Mouse (Mus musculus) embryonic facial prominence, embryonic 14.5 days (tissue): ENCODE measurements around the gene Bub1b. TPM values are rescaled to one million over a fixed set of nuclear protein-coding genes. Genes with fewer than 3 reads are reported as not detected.
"Not testable (repeated sequence)": the region's sequence is repeated elsewhere in the genome, so short reads cannot be mapped to it uniquely, and the experiment has no call there.

Experiments
- ATAC-seq: fragments of 200-750 bp; cut with Nextera tagmentation; 2 replicates; pipeline ENCODE4 v1.8.0; 2017; ENCODE audit warnings: low read depth, moderate number of reproducible peaks, moderate TSS enrichment
- DNase-seq: peaks from one replicate; pipeline ENCODE4 v3.0.0-alpha.2; 2015; ENCODE audit warnings: low spot score
- H3K27ac ChIP-seq: fragments of 300-500 bp; sonication (generic); replicated peaks from 2 replicates; pipeline ENCODE4 v1.5.1; 2014; ENCODE audit warnings: low read depth, mild to moderate bottlenecking, low read length, moderate library complexity
- H3K27me3 ChIP-seq: fragments of 300-500 bp; sonication (generic); replicated peaks from 2 replicates; pipeline ENCODE4 v1.6.1; 2014; ENCODE audit warnings: low read length; ENCODE audit not compliant: control insufficient read depth, insufficient read depth
- H3K36me3 ChIP-seq: fragments of 300-500 bp; sonication (generic); 2 replicates; pipeline ENCODE4 v1.6.1; 2014; ENCODE audit warnings: low read length, mixed read lengths; ENCODE audit not compliant: control insufficient read depth, insufficient read depth
- H3K4me1 ChIP-seq: fragments of 300-500 bp; sonication (generic); 2 replicates; pipeline ENCODE4 v1.6.1; 2014; ENCODE audit warnings: antibody characterized with exemption, low read length; ENCODE audit not compliant: control insufficient read depth, insufficient read depth
- H3K4me2 ChIP-seq: fragments of 300-500 bp; sonication (generic); 2 replicates; pipeline ENCODE4 v1.6.1; 2014; ENCODE audit warnings: low read depth, mild to moderate bottlenecking, low read length, moderate library complexity, mixed read lengths
- H3K4me3 ChIP-seq: fragments of 300-500 bp; sonication (generic); 2 replicates; pipeline ENCODE4 v1.5.1; 2014; ENCODE audit warnings: low read depth, mild to moderate bottlenecking, low read length
- H3K9ac ChIP-seq: fragments of 300-500 bp; sonication (generic); 2 replicates; pipeline ENCODE4 v1.6.1; 2014; ENCODE audit warnings: low read depth, mild to moderate bottlenecking, low read length, moderate library complexity, mixed read lengths
- H3K9me3 ChIP-seq: fragments of 300-500 bp; sonication (generic); 2 replicates; pipeline ENCODE4 v1.6.1; 2016; ENCODE audit warnings: low read length; ENCODE audit not compliant: control insufficient read depth
- WGBS: fragments of 180-500 bp; shearing (Covaris S2); extraction: QIAGEN DNeasy Blood & Tissue Kit; methylation state at CpG from one replicate; pipeline ENCODE4 v1.1.7; 2014; 5-methylcytosine and 5-hydroxymethylcytosine counted together
- polyA plus RNA-seq: library from polyadenylated mRNA; unstranded; fragments of >200 nt; fragmentation: Nextera tagmentation; extraction: Ambion mirVana; gene quantifications from 2 replicates; pipeline ENCODE4 v1.2.1, GENCODE M21; 2014

Gene Bub1b
- polyA plus RNA-seq, result 53.4 and 65.0 TPM in 2 replicates

- ATAC-seq (peak; percentile 98), DNase-seq (peak; percentile 98)
- Histone ChIP-seq H3K36me3 (peaks cover 1% of the 10 kb centered on the region; the same call in 1 of the 2 replicates), H3K4me1 (no peaks in the 10 kb centered on the region; the same call in 1 of the 2 replicates), H3K27me3 (no peaks in the 10 kb centered on the region), H3K9ac (peak within 1 kb of the TSS; percentile 63), H3K9me3 (no peaks in the 10 kb centered on the region), H3K27ac (no peak within 1 kb of the TSS), H3K4me3 (peak within 1 kb of the TSS; percentile 49), H3K4me2 (peak within 1 kb of the TSS; percentile 65)
- WGBS, result 5% methylated on average over 41 of the region's 41 CpGs
Measured at GRCm38 (mm10) chr2:118597673-118598568, at the start of gene Bub1b. Gene Bub1b, plus strand, starts transcription at chr2:118598211.

GRCm38 (mm10) chr2:118548421-118549221 lies 49.4 kb upstream of the Bub1b start:
- ATAC-seq, result no peak

DNA sequence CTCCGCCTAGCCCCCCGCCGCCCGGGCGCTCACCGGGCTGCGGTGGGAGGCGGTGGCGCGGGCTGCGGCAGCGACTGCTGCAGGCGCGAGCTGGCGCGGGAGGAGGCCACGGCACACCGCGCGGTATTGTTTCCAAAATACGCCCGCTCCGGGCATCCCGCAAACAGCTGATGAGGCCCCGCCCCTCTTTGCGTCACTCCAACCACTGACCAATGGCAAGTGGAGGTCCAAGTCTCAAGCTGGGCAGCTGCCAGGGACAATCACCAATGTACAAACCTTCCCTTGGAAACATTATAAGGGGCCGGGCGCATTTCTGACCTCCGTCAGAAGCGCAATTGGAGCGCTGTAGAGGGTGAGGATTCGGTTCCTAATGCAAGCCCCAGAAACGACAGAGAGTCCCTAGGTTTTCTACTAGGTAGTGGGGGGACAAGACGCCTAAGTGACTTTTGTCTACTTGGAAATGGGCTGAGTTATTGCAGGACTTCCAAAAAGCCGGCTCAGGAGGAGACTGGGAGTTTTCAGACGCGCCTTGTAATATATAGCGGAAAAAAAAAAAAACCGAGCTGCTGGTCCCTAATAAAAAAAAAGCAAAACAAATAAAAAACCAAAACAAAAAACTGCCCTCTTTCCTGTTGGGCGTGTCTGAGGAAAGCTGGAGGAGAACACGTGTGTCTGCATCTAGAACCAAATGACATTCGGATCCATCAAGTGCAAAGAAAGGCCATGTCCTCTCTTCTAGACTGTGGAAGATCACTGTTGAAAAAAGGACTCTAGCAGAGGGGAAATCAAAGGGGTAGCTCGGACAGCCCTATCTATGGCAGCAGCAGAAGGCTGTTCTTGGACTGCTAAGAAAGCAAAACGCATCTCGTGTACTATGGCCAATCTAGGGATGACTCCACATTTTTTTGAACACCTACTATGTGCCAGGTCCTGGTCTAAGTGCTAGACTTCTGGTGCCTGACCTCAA lies 48.2 kb upstream of the Bub1b start, which contains the start of gene Bmf:
Gene Bmf, minus strand, starts transcription at position 181 of the 967 bp plus-strand sequence.
- Histone ChIP-seq H3K4me1 (peaks cover 42% of the 10 kb centered on the region), H3K27ac (peak within 1 kb of the TSS; percentile 84), H3K9ac (peak within 1 kb of the TSS; percentile 79), H3K27me3 (no peaks in the 10 kb centered on the region), H3K36me3 (no peaks in the 10 kb centered on the region), H3K9me3 (no peaks in the 10 kb centered on the region), H3K4me3 (peak within 1 kb of the TSS; percentile 71), H3K4me2 (peak within 1 kb of the TSS; percentile 93)
- ATAC-seq, result peak; percentile 91
- peak; percentile 100 for DNase-seq
- WGBS, result under 1% methylated on average over 35 of the region's 45 CpGs

More at GRCm38 (mm10) chr2:118548421-118549221, 49.4 kb upstream of the Bub1b start:
- Histone ChIP-seq H3K4me1 (peaks cover 52% of the 10 kb centered on the region), H3K9ac (peak overlapping the region; percentile 79), H3K36me3 (no peaks in the 10 kb centered on the region), H3K9me3 (no peaks in the 10 kb centered on the region), H3K27me3 (no peaks in the 10 kb centered on the region), H3K4me3 (peak overlapping the region; percentile 71), H3K4me2 (peak overlapping the region; percentile 93), H3K27ac (peak overlapping the region; percentile 84; the same call in 1 of the 2 replicates)
- peak; percentile 38 for DNase-seq
- under 1% methylated on average over 18 of the region's 18 CpGs for WGBS

- H3K9me3 ChIP-seq, result no peaks in the 10 kb centered on the region
- no peak overlapping the region for H3K9ac ChIP-seq
- H3K4me3 ChIP-seq, result no peak overlapping the region
- H3K36me3 ChIP-seq, result no peaks in the 10 kb centered on the region
- ATAC-seq (no peak), DNase-seq (no peak)
- H3K4me1 ChIP-seq, result peaks cover 25% of the 10 kb centered on the region
- H3K27ac ChIP-seq, result no peak overlapping the region
- H3K27me3 ChIP-seq, result no peaks in the 10 kb centered on the region
- H3K4me2 ChIP-seq, result no peak overlapping the region
- WGBS, result 60% methylated on average over 2 of the region's 2 CpGs
Measured at GRCm38 (mm10) chr2:118551606-118552005, 46.4 kb upstream of the Bub1b start.

DNA sequence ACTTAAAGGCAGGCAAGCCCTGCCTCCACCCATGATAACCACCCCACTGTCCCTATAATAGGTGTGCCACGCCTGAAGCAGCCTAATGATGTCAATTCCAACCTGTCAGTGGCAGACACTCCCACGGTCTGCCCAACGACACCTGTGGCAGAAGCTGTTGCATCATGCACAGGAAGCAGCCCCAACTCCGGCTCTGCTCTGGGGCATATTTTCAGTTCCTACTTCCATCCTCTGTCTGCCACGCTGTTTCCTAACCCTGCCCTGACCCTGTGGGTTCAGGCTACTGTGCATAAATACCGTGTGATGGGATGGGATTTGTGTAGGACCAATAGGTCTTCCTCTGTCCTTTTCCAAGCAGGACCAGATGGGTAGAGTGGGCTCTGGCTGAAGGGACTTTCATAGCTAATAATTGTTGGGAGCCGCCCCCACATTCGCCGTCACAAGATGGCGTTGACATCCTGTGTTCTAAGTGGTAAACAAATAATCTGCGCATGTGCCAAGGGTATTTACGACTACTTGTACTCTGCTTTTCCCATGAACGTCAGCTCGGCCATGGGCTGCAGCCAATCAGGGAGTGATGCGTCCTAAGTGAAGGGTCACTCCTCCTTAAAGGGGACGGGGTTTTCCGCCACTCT lies 43.5 kb upstream of the Bub1b start:
- H3K36me3 ChIP-seq, H3K9me3 ChIP-seq, H3K27me3 ChIP-seq, H3K4me1 ChIP-seq, H3K9ac ChIP-seq: not testable (repeated sequence)
- WGBS, result 65% methylated on average over 14 of the region's 17 CpGs
- DNase-seq (peak; percentile 13), ATAC-seq (peak; percentile 45)
- Histone ChIP-seq H3K4me3 (peak overlapping the region; percentile 32), H3K4me2 (peak overlapping the region; percentile 50), H3K27ac (peak overlapping the region; percentile 63)

DNA sequence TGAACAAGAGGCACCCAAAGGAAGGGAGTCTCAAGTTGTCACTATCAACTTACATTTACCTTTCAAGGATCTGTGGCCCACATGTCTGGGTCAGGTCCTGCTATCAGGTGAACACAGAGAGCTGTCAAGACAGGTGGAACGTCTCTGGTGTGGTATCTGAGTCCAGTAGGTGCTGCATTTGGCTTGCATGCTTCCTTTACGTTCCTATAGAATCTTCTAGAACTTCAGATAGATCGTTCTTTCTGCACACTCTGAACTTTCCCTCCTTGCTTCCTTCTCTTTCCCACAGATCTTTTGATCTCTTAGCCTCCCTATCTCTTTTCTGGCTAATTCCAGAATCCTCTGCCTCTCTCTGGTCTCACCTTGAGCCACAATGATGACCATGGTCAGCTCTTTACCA lies 39.6 kb upstream of the Bub1b start:
- H3K4me1 ChIP-seq, result no peaks in the 10 kb centered on the region
- H3K27me3 ChIP-seq, result no peaks in the 10 kb centered on the region
- no peaks in the 10 kb centered on the region for H3K36me3 ChIP-seq
- H3K4me3 ChIP-seq, result no peak overlapping the region
- H3K27ac ChIP-seq, result no peak overlapping the region
- H3K9me3 ChIP-seq, result no peaks in the 10 kb centered on the region
- no peak overlapping the region for H3K4me2 ChIP-seq
- no peak for DNase-seq
- H3K9ac ChIP-seq, result no peak overlapping the region
- 97% methylated on average over 3 of the region's 3 CpGs for WGBS
- no peak for ATAC-seq

DNA sequence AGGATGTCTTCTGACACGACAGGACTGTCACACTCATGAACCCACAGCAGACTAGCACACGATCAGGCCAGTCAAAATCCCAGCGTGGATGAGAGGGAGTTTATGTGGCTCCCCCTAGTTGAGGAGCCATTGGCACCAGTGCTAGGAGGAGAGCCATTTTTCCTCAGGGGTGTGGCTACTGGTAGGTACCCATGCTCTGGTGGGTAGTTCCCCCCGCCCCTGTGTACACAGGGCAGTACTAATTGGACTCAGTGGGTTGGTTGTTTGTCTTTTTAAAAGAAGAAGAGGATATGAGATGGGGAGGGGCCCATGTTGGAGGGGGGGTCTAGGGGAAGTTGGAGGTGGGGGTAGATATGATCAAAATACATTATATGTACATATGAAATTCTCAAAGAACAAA lies 36.0 kb upstream of the Bub1b start:
- 83% methylated on average over 4 of the region's 4 CpGs for WGBS
- DNase-seq (no peak), ATAC-seq (no peak)
- H3K27me3 ChIP-seq, result no peaks in the 10 kb centered on the region
- no peak overlapping the region for H3K9ac ChIP-seq
- H3K9me3 ChIP-seq, result no peaks in the 10 kb centered on the region
- no peak overlapping the region for H3K27ac ChIP-seq
- no peaks in the 10 kb centered on the region for H3K4me1 ChIP-seq
- H3K4me3 ChIP-seq, result no peak overlapping the region
- no peaks in the 10 kb centered on the region for H3K36me3 ChIP-seq
- H3K4me2 ChIP-seq, result no peak overlapping the region
